Mouse (Mus musculus): Measurements from ENCODE around the gene Gm10518.

GRCm38 (mm10) chr1:179836426-179837404, 33.5 kb downstream of the Gm10518 start:
- no peak for TF ChIP-seq CTCF (IDR thresholded peaks at IDR 0.05)
- no peak for TF ChIP-seq EP300 (IDR thresholded peaks at IDR 0.05)

Data from lung, postnatal 0 days (tissue).